Mouse (Mus musculus) left cerebral cortex, postnatal 4 days (tissue): ENCODE measurements around the gene Gm21860. TPM values are rescaled to one million over a fixed set of nuclear protein-coding genes. Genes with fewer than 3 reads are reported as not detected.
"Not testable (repeated sequence)": the region's sequence is repeated elsewhere in the genome, so short reads cannot be mapped to it uniquely, and the experiment has no call there.

Experiments used
- DNase-seq: peaks from one replicate; pipeline ENCODE4 v3.0.0-alpha.2; 2022
- intact Hi-C: fragments of 180-260 bp; cut with DNase I; formaldehyde crosslinking; loops from one replicate; pipeline ENCODE4 v1.15.1; 2025
- total RNA-seq, 2 experiments: library from RNA; stranded (reverse); gene quantifications; 2 replicates each; pipeline ENCODE4 v1.2.3; 2021

Gm21860 gene
- total RNA-seq, 2 experiments from 2014 or later = not detected

- intact Hi-C loops, DNase-seq: not testable (repeated sequence)
Observed at GRCm38 (mm10) chrY:90733656-90734333, 20.8 kb downstream of the Gm21860 start.

DNA sequence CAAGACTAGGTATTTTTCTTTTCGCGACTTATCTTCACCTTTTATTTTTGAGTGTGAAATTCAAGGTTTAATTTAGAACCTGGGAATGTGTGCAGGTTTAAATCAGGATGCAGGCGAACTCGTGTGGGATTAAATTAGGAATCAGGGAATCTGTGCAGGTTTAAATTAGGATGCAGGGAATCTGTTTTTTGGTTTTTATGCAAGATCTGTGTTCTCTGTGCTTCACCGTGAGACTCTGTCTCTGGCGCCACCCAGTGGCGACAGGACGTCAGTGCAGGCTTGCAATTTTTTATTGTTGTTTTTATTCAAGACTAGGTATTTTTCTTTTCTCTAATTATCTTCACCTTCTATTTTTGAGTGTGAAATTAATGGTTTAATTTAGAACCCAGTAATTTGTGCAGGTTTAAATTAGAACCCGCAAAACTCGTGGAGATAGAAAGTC is 22.5 kb downstream of the Gm21860 start:
- intact Hi-C loops, DNase-seq: not testable (repeated sequence)

DNA sequence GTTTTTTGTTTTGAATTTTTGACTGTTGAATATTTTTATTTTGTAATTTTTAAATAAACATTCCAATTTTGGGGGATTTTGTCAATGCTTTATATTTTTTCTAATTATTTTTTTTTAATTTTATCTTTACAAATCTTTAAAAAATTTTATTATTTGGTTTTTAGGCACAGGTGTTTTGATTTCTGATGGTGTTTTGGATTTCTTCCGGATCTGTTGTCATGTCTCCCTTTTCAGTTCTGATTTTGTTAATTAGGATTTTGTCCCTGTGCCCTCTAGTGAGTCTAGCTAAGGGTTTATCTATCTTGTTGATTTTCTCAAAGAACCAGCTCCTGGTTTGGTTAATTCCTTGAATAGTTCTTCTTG is 23.0 kb downstream of the Gm21860 start:
- DNase-seq, intact Hi-C loops: not testable (repeated sequence)

- DNase-seq = peak; percentile 40
- intact Hi-C loops = not testable (repeated sequence)
Observed at GRCm38 (mm10) chrY:90730908-90731592, 23.6 kb downstream of the Gm21860 start.

- DNase-seq, intact Hi-C loops: not testable (repeated sequence)
Observed at GRCm38 (mm10) chrY:90729816-90730303, 24.8 kb downstream of the Gm21860 start.

GRCm38 (mm10) chrY:90728905-90729256 is 25.7 kb downstream of the Gm21860 start:
- intact Hi-C loops = not testable (repeated sequence)
- peak; percentile 24 for DNase-seq

GRCm38 (mm10) chrY:90728251-90728904 is 26.2 kb downstream of the Gm21860 start:
- DNase-seq, intact Hi-C loops: not testable (repeated sequence)

DNA sequence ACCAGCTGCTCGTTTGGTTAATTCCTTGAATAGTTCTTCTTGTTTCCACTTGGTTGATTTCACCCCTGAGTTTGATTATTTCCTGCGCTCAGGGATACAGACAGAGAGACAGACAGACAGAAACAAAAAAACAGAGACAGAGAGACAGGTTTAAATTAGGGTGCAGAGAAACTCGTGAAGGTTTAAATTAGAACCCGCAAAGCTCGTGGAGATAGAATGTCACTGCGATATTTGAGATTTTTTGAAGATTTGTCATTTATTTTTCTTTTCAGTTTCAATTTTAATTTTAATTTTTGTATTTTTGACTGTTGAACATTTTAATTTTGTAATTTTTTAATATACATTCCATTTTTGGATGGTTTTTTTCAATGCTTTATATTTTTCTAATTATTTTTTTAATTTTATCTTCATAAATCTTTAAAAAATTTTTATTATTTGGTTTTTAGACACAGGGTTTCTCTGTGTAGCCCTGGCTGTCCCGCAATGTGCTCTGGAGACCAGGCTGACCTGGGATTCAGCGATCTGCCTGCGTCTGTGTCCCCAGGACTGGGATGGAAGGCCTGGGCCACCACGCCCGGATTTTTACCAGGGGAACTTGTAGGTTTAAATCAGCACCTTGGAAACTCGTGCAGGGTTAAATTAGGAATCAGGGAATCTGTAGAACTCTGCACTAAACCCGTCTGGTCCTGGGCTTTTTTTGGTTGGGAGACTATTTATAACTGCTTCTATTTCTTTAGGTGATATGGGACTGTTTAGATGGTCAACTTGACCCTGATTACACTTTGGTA is 27.3 kb downstream of the Gm21860 start:
- DNase-seq, intact Hi-C loops: not testable (repeated sequence)

GRCm38 (mm10) chrY:90725701-90726451 is 28.7 kb downstream of the Gm21860 start:
- intact Hi-C loops, DNase-seq: not testable (repeated sequence)

DNA sequence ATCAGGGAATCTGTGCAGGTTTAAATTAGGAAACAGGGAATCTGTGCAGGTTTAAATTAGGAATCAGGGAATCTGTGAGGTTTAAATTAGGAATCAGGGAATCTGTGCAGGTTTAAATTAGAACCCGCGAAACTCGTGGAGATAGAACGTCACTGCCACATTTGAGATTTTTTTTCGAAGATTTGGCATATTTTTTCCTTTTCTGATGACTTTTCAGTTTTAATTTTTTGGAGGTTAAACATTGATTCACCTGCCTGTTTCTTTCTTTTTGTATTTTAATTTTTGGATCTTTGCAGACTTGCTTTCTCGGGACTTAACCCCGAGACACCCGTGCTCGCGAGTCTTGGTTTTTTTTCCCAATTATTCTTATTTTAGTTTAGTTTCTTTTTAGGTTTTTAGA is 29.5 kb downstream of the Gm21860 start:
- intact Hi-C loops = not testable (repeated sequence)

GRCm38 (mm10) chrY:90724014-90724709 is 30.5 kb downstream of the Gm21860 start:
- intact Hi-C loops, DNase-seq: not testable (repeated sequence)

More for the DNA sequence above, 29.5 kb downstream of the Gm21860 start:
- not testable (repeated sequence) for DNase-seq

DNA sequence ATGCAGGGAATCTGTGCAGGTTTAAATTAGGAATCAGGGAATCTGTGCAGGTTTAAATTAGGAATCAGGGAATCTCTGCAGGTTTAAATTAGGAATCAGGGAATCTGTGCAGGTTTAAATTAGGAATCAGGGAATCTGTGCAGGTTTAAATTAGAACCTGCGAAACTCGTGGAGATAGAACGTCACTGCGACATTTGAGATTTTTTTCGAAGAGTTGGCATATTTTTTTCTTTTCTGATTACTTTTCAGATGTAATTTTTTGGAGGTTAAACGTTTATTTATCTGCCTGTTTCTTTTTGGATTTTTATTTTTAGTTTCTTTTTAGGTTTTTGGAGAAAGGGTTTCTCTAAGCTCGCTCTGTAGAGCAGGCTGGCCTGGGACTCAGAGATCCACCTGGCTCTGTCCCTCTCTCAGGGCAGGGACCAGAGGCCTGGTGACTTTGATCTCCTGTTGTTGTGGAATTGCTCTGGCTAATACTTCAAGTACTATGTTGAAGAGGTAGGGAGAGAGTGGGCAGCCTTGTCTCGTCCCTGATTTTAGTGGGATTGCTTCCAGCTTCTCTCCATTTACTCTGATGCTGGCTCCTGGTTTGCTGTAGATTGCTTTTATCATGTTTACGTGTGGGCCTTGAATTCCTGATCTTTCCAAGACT is 31.2 kb downstream of the Gm21860 start:
- DNase-seq = peak; percentile 16
- intact Hi-C loops = not testable (repeated sequence)

DNA sequence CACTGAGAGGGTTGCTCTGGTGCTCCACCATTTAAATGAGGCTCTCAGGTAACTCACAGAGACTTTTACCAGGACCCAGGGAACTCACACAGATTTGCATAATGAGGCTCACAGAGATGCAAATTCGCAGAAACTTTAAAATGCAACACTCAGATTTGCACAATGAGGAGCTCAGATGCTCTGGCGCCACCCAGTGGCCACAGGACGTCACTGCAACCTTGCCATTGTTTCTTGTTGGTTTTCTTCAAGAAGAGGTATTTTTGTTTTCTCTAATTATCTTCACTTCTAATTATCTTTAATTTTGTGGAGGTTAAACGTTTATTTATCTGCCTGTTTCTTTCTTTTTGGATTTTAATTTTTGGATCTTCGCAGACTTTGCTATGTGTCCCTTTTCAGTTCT is 34.1 kb downstream of the Gm21860 start:
- DNase-seq, intact Hi-C loops: not testable (repeated sequence)

- DNase-seq, intact Hi-C loops: not testable (repeated sequence)
Observed at GRCm38 (mm10) chrY:90719403-90720232, 35.0 kb downstream of the Gm21860 start.

GRCm38 (mm10) chrY:90718583-90719402 is 35.8 kb downstream of the Gm21860 start:
- peak; percentile 57 for DNase-seq
- intact Hi-C loops = not testable (repeated sequence)

DNA sequence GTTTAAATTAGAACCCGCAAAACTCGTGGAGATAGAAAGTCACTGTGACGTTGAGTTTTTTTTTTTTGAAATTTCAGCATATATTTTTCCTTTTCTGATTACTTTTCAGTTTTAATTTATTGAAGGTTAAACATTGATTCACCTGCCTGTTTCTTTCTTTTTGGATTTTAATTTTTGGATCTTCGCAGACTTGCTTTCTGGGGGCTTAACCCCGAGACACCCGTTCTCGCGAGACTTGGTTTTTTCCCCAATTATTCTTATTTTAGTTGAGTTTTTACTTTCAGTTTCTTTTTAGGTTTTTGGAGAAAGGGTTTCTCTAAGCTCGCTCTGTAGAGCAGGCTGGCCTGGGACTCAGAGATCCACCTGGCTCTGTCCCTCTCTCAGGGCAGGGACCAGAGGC is 36.6 kb downstream of the Gm21860 start:
- DNase-seq, intact Hi-C loops: not testable (repeated sequence)

DNA sequence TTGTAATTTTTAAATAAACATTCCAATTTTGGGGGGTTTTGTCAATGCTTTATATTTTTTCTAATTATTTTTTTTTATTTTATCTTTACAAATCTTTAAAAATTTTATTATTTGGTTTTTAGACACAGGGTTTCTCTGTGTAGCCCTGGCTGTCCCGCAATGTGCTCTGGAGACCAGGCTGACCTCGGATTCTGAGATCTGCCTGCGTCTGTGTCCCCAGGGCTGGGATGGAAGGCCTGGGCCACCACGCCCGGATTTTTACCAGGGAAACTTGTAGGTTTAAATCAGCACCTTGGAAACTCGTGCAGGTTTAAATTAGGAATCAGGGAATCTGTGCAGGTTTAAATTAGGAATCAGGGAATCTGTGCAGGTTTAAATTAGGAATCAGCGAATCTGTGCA is 37.1 kb downstream of the Gm21860 start:
- DNase-seq, intact Hi-C loops: not testable (repeated sequence)
